Mouse (Mus musculus): Measurements from ENCODE around the gene Trim71. TPM values are rescaled to one million over a fixed set of nuclear protein-coding genes. Genes with fewer than 3 reads are reported as not detected.
A peak's percentile ranks its signal among the peaks of the same experiment; 100 is the strongest.

Trim71 gene
- total RNA-seq (2017) = not detected in 2 replicates

DNA sequence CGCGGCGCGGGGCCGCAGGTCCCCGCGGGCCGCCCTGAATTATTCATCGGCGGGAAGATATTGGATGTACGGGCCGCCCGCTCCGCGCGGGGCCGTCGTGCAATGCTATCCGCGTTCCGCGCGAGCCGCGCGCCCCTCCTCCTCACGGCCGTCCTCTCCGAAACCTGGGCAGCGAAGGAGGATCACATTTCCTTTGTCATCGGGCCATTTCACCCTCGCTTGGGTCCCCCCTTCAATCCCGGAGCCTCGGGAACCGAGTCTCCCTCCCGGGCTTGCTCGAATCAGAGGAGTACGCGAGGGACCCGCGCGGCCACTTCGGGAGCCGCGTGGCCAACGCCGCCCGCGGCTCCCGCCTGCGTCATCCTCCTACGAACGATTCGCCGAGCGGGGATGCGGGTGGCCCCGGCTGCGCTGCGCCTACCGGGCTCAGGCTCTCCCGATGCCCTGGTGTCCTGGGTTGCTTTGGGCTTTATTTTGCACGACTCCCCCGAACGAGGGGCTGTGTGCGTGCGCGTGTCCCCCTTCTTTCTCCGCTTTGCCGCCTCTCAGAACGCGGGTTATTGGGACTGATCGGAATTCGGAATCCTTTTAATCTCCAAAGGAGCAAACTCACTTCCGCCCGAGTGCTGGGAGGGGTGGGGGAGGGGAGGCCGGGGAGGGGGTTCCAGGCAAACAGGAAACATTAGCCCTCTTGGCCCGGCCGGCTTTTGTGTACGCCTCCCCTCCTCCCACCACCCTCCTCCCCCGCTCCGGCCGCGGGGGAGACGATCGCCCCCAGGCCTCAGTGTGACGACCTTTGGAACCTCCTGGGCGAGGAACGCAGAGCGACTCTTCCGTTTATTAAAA, at the start of gene Trim71:
Gene Trim71 (minus strand): TSS at position 609 of the 846 bp plus-strand sequence.
- no peak for ATAC-seq (replicated peaks in 1 of 2; ENCODE audit: insufficient read depth in 1 of 2, low FRiP score in 2 of 2, low TSS enrichment in 1 of 2, low read depth in 1 of 2, poor library complexity in 2 of 2, severe bottlenecking in 2 of 2)

DNA sequence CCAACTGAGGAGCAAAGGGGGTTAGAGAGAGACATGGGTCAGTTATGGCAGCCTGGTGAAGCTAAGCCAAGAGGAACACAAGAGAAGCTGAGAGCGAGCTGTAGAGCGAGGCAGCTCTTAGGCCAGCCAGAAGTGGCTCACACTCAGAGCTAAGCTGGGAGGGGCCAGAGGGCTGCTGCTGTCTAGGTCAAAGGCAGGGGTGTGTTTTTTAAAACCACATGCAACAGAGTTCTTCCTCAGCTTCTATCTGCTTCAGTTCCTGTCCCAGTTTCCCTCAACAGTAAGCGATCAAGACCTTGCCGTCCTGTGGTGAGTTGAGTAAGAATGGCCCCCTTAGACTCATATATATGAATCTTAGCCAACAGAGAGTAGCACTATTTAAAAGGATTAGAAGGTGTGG, 48.9 kb upstream of the Trim71 start:
- no peak for ATAC-seq (replicated peaks in 1 of 2; ENCODE audit: insufficient read depth in 1 of 2, low FRiP score in 2 of 2, low TSS enrichment in 1 of 2, low read depth in 1 of 2, poor library complexity in 2 of 2, severe bottlenecking in 2 of 2)

DNA sequence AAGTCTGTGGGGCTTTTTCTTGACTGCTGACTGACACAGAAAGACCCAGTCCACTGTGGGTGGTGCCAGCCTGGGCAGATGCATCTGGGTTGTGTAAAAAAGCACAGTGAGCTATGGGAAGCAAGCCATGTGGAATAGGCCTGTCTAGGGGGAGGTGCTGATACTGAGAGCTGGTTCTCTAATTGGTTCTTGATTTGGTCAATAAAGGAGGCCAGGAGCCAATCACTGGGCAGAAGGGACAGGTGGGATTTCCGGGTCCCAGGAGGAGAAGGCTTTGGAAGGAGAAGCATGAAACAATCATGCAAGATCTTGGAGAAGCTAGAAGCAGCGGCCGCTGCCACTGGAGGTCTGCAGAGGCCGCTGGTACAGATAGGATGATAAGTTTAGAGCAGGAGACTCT, 48.4 kb upstream of the Trim71 start:
- ATAC-seq (replicated peaks in 1 of 2; ENCODE audit: insufficient read depth in 1 of 2, low FRiP score in 2 of 2, low TSS enrichment in 1 of 2, low read depth in 1 of 2, poor library complexity in 2 of 2, severe bottlenecking in 2 of 2) = no peak

DNA sequence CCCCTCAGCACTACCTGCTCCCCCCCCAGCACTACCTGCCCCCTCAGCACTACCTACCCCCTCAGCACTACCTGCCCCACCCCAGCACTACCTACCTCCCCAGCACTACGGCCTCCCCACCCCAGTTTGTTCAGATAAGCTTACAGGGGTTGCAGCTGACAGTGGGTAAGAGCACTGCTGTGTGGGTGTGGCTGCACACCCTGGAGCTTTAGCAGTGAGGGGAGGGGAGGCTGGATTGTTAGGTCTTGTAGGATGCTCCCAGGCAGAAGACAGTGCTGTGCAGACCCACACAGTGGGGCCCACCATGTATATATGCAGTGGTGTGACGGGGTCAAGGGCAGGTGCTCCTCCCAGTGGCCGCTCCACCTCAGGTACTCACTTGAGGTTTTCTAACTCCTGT, 46.1 kb upstream of the Trim71 start:
- no peak for ATAC-seq (replicated peaks in 1 of 2; ENCODE audit: insufficient read depth in 1 of 2, low FRiP score in 2 of 2, low TSS enrichment in 1 of 2, low read depth in 1 of 2, poor library complexity in 2 of 2, severe bottlenecking in 2 of 2)

DNA sequence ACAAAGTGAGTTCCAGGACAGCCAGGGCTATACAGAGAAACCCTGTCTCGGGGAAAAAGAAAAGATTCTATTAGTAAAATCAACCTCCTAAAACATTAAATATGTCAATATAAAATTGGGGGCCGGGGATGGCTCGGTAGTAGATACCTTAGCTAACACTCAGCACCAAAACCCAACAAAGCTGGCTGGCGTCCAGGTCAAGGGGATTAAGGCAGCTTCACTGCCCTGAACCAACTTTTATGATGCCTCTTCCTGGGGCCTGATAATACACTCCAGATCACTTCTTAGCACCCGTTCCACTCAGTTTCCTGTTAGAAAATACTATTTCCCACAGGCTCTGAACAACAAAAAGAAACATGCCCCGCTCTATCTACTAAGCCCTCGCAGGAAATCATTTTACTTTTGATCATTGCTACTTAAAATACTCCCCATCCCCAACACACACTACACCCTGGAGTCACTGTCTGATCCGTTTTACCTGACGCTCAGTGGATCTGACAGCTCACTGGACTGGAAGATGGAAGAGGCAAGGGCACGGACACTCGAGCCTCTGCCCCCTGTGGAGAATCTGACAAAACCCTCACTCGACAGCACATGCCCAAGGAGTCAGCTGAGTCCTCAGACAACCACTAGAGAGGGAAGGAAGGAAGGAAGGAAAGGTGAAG, 39.8 kb upstream of the Trim71 start:
- ATAC-seq (replicated peaks in 1 of 2; ENCODE audit: insufficient read depth in 1 of 2, low FRiP score in 2 of 2, low TSS enrichment in 1 of 2, low read depth in 1 of 2, poor library complexity in 2 of 2, severe bottlenecking in 2 of 2) = no peak; a peak in 1 of 4 replicates

DNA sequence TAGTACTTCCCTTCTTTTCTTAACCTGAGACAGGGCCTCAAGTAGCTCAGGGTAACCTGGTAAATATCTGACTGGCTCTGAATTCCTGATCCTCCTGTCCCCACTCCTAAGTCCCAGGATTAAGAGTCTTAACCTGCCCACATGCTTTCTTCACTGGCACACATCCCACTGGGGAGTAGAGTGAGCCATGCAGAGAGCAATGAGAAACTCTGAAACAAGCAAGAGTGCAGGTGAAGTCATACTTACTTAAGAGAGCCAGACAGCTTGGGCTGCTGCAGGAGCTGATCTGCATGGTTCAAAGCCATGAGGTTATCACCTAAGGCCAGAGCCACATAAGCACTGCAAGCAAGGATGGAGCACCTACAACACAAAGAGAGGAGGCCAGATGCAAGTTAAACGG, 36.9 kb upstream of the Trim71 start:
- ATAC-seq (replicated peaks in 1 of 2; ENCODE audit: insufficient read depth in 1 of 2, low FRiP score in 2 of 2, low TSS enrichment in 1 of 2, low read depth in 1 of 2, poor library complexity in 2 of 2, severe bottlenecking in 2 of 2) = no peak

DNA sequence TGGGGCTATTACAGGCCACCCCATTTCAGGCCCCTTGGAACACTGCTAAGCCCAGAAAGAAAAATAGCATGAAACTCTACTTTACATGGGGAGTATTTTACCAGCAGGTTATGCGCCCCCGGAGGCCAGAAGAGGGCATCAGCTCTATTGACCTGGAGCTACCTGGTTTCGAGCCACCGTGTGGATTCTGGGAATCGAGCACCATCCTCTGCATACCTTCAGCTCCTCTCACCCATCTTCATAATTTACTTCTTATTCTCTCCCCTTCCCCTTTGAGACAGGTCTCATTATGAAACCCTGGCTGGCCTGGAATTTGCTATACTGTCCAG, 20.8 kb upstream of the Trim71 start:
- ATAC-seq (replicated peaks in 1 of 2; ENCODE audit: insufficient read depth in 1 of 2, low FRiP score in 2 of 2, low TSS enrichment in 1 of 2, low read depth in 1 of 2, poor library complexity in 2 of 2, severe bottlenecking in 2 of 2) = no peak

DNA sequence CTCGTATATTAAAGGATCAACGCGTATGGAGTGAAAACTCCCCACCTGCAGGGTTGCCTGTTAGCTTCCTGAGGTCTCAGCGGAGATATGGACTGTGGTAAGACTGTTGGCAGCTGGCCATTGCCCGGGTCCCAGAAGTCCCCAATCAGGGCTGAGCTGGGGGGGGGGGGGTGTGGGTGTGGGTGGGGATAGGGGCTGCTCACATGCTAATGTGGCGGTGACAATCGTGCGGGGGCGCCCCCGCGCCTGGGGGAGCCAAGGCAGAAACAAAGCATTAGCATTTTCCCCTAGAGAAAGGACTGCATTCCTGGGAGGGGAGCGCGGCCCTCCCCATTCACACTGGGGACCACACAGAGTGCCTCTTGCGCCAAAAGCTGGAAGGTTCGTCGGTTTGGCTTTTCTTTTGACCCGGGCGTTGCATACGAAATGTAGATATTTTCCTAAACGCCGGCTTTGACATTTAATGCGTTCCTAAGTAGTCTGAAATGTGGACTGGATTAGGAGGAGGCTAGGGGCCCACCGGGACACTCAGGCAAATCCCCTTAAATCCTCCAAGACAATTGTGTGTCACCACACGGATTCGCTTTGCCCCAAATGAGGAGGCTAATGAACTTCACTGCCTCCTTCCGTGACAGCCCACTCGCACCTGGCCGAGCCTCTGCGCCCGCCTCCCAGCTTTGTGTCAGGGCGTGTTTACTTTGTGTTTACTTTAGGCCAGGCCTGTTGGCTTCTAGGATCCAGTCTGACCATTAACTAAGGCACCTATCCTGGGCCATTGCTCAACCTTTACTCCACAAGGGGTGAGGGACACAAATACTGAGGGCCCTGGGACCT, 20.2 kb upstream of the Trim71 start:
- 0 out of 4 replicates have a peak, but pooled peaks of 1 of the 2 experiments have one; percentile 33 for ATAC-seq (replicated peaks in 1 of 2; ENCODE audit: insufficient read depth in 1 of 2, low FRiP score in 2 of 2, low TSS enrichment in 1 of 2, low read depth in 1 of 2, poor library complexity in 2 of 2, severe bottlenecking in 2 of 2)

DNA sequence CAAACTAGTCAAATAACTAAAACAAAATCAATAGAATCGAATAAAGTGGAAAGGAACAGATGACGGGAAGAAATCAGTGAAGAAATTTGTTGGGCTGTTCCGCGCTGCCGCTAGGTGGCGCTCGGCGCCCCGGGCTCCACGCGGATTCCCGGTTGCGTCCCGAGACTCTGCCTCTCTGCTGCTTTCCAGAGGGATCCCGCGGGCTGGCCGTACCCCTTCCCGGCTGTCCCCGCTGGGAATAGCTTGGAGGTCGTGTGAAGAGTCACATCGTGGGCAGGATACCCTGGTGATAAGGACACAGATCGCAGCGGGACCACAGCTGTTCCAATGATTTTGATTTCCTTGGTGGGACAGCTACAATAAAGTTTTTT, 19.6 kb upstream of the Trim71 start:
- peak in 1 of 2 experiments; percentile 29; a peak in 1 of 4 replicates for ATAC-seq (replicated peaks in 1 of 2; ENCODE audit: insufficient read depth in 1 of 2, low FRiP score in 2 of 2, low TSS enrichment in 1 of 2, low read depth in 1 of 2, poor library complexity in 2 of 2, severe bottlenecking in 2 of 2)

DNA sequence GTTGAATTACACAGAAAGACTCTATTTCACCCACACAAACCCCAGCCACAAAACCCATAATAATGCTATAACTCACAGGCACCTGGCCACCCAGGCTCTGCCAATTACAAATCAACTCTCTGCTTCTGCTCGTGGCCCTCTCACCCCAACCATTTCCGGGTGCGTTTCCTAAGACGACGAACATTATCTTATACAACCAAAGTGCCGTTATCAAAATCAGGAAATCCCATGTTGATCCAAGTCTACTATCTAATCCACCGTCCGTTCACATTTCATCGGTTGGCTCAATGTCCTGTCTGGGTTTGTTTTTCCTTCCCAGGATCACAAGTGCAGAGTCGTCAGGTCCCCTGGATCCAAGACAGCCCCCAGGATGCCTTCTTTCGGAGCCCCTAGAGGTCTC, 14.5 kb upstream of the Trim71 start:
- no peak; a peak in 1 of 4 replicates for ATAC-seq (replicated peaks in 1 of 2; ENCODE audit: insufficient read depth in 1 of 2, low FRiP score in 2 of 2, low TSS enrichment in 1 of 2, low read depth in 1 of 2, poor library complexity in 2 of 2, severe bottlenecking in 2 of 2)

DNA sequence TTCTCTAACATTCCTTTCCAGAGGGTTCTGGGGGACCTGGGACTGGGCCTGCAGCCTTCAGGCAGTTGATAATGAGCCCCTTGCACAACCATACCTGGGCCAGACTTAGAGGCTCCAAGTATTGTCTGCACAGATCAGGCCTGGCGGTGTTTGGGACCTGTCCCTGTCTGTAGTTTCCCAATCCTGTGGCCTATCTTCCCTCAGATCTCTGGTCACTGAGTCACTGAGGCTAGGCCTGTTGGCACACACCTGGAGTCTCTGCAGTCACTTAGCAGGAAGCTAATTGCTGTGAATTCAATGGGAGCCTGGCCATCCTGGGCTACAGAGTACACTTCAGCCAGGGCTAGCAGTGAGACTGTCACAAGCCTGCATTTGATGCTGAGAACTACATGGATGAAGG, 11.8 kb upstream of the Trim71 start:
- no peak for ATAC-seq (replicated peaks in 1 of 2; ENCODE audit: insufficient read depth in 1 of 2, low FRiP score in 2 of 2, low TSS enrichment in 1 of 2, low read depth in 1 of 2, poor library complexity in 2 of 2, severe bottlenecking in 2 of 2)

DNA sequence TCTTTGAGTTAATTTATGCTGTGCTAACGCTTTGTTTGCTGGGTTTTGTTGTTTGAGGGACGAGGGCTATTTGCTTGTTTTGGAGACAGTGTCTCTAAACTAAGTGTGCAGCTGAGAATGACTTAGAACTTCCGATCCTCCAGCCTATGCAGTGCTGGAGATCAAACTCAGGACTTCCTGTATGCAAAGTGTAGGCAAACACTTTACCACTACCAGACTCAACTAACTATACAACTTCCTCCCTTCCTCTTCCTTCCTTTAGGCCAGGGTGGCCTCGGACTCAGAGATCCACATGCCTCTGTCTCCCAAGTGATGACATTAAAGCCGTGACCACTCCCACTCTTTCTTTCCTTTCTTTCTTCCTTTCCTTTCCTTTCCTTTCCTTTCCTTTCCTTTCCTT, 9.4 kb upstream of the Trim71 start:
- ATAC-seq (replicated peaks in 1 of 2; ENCODE audit: insufficient read depth in 1 of 2, low FRiP score in 2 of 2, low TSS enrichment in 1 of 2, low read depth in 1 of 2, poor library complexity in 2 of 2, severe bottlenecking in 2 of 2) = no peak

DNA sequence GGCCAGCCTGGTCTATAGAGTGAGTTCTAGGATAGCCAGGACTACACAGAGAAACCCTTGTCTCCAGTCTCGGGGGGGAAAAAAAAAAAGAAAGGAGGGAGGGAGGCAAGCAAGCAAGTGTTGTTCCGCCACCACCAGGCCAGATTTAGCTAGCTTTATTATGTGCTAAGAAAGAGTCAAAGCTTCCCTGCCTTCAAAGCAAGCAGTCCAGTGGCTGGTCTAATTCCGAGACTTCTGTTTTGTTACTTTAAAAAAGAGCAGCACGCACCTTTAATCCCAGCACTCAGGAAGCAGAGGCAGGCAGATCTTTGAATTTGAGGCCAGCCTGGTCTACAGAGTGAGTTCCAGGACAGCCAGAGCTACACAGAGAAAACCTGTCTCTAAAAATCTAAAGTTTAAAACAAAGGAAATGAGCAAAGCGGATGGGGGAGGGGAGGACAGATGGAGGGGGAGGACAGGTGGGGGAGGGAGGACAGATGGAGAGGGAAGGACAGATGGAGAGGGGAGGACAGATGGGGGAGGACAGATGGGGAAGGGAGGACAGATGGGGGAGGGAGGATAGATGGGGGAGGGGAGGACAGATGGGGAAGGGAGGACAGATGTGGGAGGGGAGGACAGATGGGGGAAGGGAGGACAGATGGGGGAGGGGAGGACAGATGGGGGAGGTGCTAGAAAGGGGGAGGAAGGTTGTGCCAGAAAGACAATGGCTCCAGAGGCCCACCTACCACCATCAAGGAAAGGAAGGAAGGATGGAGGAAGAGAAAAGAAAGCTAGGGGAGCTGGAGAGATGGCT, 4.7 kb upstream of the Trim71 start:
- no peak for ATAC-seq (replicated peaks in 1 of 2; ENCODE audit: insufficient read depth in 1 of 2, low FRiP score in 2 of 2, low TSS enrichment in 1 of 2, low read depth in 1 of 2, poor library complexity in 2 of 2, severe bottlenecking in 2 of 2)

DNA sequence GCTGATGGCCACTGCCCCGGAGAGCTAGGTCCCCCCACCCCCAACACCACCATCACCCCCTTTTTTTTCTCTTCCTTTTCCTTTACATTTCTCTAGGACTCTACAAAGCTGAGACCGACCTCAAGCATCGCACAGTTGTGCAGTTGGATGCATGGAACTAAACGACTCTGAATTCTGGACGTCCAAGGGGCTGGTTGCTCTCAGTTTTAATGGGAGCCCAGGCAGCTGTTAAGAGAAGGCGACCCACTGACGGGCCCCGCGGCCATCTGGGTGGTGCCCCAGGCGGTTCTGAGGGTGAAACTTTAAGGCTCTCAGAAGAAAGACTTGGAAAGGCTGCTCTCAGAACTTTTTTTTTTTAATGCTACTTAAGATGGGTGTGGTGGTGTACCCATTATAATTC, 498 bp upstream of the Trim71 start:
- no peak for ATAC-seq (replicated peaks in 1 of 2; ENCODE audit: insufficient read depth in 1 of 2, low FRiP score in 2 of 2, low TSS enrichment in 1 of 2, low read depth in 1 of 2, poor library complexity in 2 of 2, severe bottlenecking in 2 of 2)

DNA sequence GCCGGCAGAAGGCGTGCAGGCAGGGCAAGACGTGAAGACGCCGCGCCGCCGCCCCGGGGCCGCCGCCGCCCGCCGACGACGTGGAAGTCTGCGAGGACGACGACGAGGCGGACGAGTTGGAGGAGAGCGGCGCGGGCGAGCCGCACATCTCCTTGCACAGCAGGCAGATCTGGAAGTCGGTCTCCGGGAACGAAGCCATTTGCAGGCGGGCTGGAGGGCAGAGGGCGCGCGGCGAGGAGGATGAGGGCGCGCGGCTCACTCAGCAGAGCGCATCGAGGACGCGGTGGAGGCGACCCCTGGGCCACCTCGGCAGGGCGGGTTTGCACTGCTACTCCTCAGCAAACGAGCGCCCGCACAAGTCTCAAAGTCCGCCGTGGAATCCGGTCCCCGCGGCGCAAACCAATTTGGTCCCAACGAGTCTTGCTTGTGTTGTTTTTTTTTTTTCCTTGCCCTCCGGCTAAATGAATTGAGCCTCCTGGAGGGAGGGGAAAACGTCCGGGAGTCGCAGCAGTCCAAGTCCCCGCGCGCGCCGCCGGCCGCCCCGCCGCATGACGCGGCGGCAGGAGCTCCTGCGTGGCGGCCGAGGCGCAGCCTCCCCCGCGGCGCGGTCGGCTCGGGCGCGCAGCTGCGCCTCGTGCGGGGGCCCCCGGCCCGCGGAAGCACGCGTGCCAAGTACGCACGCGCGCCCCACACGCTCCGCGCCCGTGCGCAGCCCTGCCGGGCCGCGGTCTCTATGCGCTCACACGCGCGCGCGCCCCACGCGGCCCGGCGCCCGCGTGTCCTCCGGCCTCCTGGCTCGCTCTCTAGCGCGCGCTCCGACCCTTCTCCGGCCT, 1.0 kb downstream of the Trim71 start:
- no peak for ATAC-seq (replicated peaks in 1 of 2; ENCODE audit: insufficient read depth in 1 of 2, low FRiP score in 2 of 2, low TSS enrichment in 1 of 2, low read depth in 1 of 2, poor library complexity in 2 of 2, severe bottlenecking in 2 of 2)

DNA sequence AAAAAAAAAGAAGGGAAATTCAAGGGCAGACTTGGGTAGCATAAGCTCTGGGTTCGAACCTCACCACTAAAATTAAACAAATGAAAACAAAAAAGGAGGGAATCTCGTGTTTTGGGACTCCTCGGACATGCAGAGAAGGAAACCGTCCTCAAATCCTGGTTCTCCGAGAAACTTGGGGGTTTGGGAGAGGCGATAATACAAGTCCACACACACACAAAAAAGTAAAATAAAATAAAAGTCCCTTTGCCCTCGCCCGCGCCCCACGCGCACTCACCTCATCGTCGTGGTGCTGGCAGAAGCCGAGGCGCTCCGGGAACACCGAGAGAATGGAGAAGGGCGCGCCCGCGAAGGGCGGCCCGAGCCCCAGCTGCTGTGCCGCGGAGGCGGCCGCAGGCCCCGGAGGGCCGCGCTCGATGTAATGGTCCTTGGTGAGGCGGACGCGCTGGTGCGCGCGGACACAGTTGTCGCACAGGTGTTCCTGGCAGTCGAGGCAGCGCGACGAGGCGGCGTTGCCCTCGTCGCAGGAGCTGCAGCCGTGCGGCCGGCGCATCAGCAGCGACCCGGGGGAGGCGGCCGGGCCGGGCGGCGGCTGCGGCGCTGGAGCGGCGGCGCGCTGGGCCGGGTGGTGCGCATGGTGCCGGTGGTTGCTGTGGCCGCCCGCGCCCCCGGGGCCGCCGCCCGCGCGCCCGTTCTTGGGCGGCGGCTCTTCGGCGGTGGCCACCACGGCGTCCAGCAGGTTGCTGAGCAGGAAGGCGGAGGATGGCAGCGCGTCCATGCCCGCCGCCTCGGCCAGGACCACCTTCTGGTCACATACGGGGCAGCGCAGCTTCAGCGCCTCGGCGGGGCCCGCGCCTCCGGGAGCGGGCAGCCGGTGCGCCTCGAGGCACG, 1.9 kb downstream of the Trim71 start:
- ATAC-seq (replicated peaks in 1 of 2; ENCODE audit: insufficient read depth in 1 of 2, low FRiP score in 2 of 2, low TSS enrichment in 1 of 2, low read depth in 1 of 2, poor library complexity in 2 of 2, severe bottlenecking in 2 of 2) = no peak

Data from hematopoietic stem cell, adult 5-6 weeks (primary cell).